Mouse (Mus musculus): ENCODE data around the gene Rgs7bp. TPM values are rescaled to one million over a fixed set of nuclear protein-coding genes. Genes with fewer than 3 reads are reported as not detected.
A peak's percentile ranks its signal among the peaks of the same experiment; 100 is the strongest.

Gene Rgs7bp
- polyA plus RNA-seq (2015; fragmentation: Nextera tagmentation; extraction: Ambion mirVana): 8.6 and 9.5 TPM in 2 replicates

GRCm38 (mm10) chr13:105054181-105054940, at the start of gene Rgs7bp:
Rgs7bp (minus strand) TSS chr13:105054930.
- Histone ChIP-seq H3K36me3 (no peaks in the 10 kb centered on the region), H3K4me3 (peak within 1 kb of the TSS; percentile 81), H3K27me3 (0 out of 2 replicates have a peak, but pooled peaks cover 3% of the 10 kb centered on the region), H3K27ac (replicated peaks) (peak within 1 kb of the TSS; percentile 94), H3K9me3 (no peaks in the 10 kb centered on the region), H3K4me1 (replicated peaks) (peaks cover 36% of the 10 kb centered on the region), H3K9ac (peak within 1 kb of the TSS; percentile 74), H3K4me2 (peak within 1 kb of the TSS; percentile 83)
- peak; percentile 91 for ATAC-seq (ENCODE audit: low FRiP score, low read depth)
- WGBS: under 1% methylated on average over 66 of the region's 75 CpGs

- H3K27me3 ChIP-seq: no peaks in the 10 kb centered on the region
- 93% methylated on average over 2 of the region's 2 CpGs for WGBS
These were observed 49.7 kb upstream of the Rgs7bp start for GRCm38 (mm10) chr13:105104385-105104784.

GRCm38 (mm10) chr13:105100705-105101104, 46.0 kb upstream of the Rgs7bp start:
- no peak for ATAC-seq (ENCODE audit: low FRiP score, low read depth)
- Histone ChIP-seq H3K27ac (replicated peaks) (no peak overlapping the region), H3K4me3 (no peak overlapping the region), H3K9me3 (no peaks in the 10 kb centered on the region), H3K9ac (no peak overlapping the region), H3K36me3 (no peaks in the 10 kb centered on the region), H3K4me2 (no peak overlapping the region), H3K27me3 (no peaks in the 10 kb centered on the region), H3K4me1 (replicated peaks) (no peaks in the 10 kb centered on the region)
- 68% methylated on average over 4 of the region's 4 CpGs for WGBS

More at GRCm38 (mm10) chr13:105104385-105104784, 49.7 kb upstream of the Rgs7bp start:
- Histone ChIP-seq H3K9ac (no peak overlapping the region), H3K4me3 (no peak overlapping the region), H3K4me2 (no peak overlapping the region), H3K4me1 (replicated peaks) (no peaks in the 10 kb centered on the region), H3K36me3 (no peaks in the 10 kb centered on the region), H3K27ac (replicated peaks) (no peak overlapping the region), H3K9me3 (no peaks in the 10 kb centered on the region)
- ATAC-seq (ENCODE audit: low FRiP score, low read depth): no peak

- H3K9ac ChIP-seq: no peak overlapping the region
- no peaks in the 10 kb centered on the region for H3K9me3 ChIP-seq
- H3K36me3 ChIP-seq: no peaks in the 10 kb centered on the region
- no peak overlapping the region for H3K27ac ChIP-seq (replicated peaks)
- ATAC-seq (ENCODE audit: low FRiP score, low read depth): no peak
- no peak overlapping the region for H3K4me3 ChIP-seq
- 78% methylated on average over 2 of the region's 2 CpGs for WGBS
- H3K27me3 ChIP-seq: no peaks in the 10 kb centered on the region
- H3K4me2 ChIP-seq: no peak overlapping the region
- no peaks in the 10 kb centered on the region for H3K4me1 ChIP-seq (replicated peaks)
These were observed 41.6 kb upstream of the Rgs7bp start for GRCm38 (mm10) chr13:105096316-105096715.

GRCm38 (mm10) chr13:105089276-105089675, 34.5 kb upstream of the Rgs7bp start:
- Histone ChIP-seq H3K4me3 (no peak overlapping the region), H3K4me2 (no peak overlapping the region), H3K9me3 (no peaks in the 10 kb centered on the region), H3K9ac (no peak overlapping the region), H3K27me3 (no peaks in the 10 kb centered on the region), H3K27ac (replicated peaks) (no peak overlapping the region), H3K4me1 (replicated peaks) (no peaks in the 10 kb centered on the region), H3K36me3 (no peaks in the 10 kb centered on the region)
- 94% methylated on average over 3 of the region's 3 CpGs for WGBS
- ATAC-seq (ENCODE audit: low FRiP score, low read depth): no peak

GRCm38 (mm10) chr13:105081862-105082261, 27.1 kb upstream of the Rgs7bp start, which contains the start of gene 4933425L06Rik:
4933425L06Rik (plus strand) TSS chr13:105082122.
- Histone ChIP-seq H3K9me3 (no peaks in the 10 kb centered on the region), H3K4me1 (replicated peaks) (no peaks in the 10 kb centered on the region), H3K27ac (replicated peaks) (no peak within 1 kb of the TSS), H3K9ac (no peak within 1 kb of the TSS), H3K4me3 (no peak within 1 kb of the TSS), H3K27me3 (no peaks in the 10 kb centered on the region), H3K4me2 (no peak within 1 kb of the TSS), H3K36me3 (no peaks in the 10 kb centered on the region)
- WGBS: 96% methylated on average over 10 of the region's 10 CpGs
- no peak for ATAC-seq (ENCODE audit: low FRiP score, low read depth)

GRCm38 (mm10) chr13:105066890-105067845, 12.4 kb upstream of the Rgs7bp start:
- Histone ChIP-seq H3K36me3 (no peaks in the 10 kb centered on the region), H3K9ac (no peak overlapping the region), H3K9me3 (no peaks in the 10 kb centered on the region), H3K27ac (replicated peaks) (no peak overlapping the region), H3K4me3 (no peak overlapping the region), H3K27me3 (no peaks in the 10 kb centered on the region), H3K4me2 (no peak overlapping the region), H3K4me1 (replicated peaks) (no peaks in the 10 kb centered on the region)
- ATAC-seq (ENCODE audit: low FRiP score, low read depth): no peak
- WGBS: 76% methylated on average over 7 of the region's 7 CpGs

- Histone ChIP-seq H3K9ac (no peak overlapping the region), H3K27me3 (no peaks in the 10 kb centered on the region), H3K36me3 (no peaks in the 10 kb centered on the region), H3K4me3 (no peak overlapping the region), H3K4me1 (replicated peaks) (no peaks in the 10 kb centered on the region), H3K4me2 (no peak overlapping the region), H3K27ac (replicated peaks) (no peak overlapping the region), H3K9me3 (no peaks in the 10 kb centered on the region)
- ATAC-seq (ENCODE audit: low FRiP score, low read depth): no peak
These were observed 11.4 kb upstream of the Rgs7bp start for GRCm38 (mm10) chr13:105066119-105066518.

- peak overlapping the region; percentile 81 for H3K4me3 ChIP-seq
- peak overlapping the region; percentile 74; the same call in 1 of the 2 replicates for H3K9ac ChIP-seq
- no peak for ATAC-seq (ENCODE audit: low FRiP score, low read depth)
- peak overlapping the region; percentile 83 for H3K4me2 ChIP-seq
- H3K36me3 ChIP-seq: no peaks in the 10 kb centered on the region
- peaks cover 36% of the 10 kb centered on the region for H3K4me1 ChIP-seq (replicated peaks)
- 14% methylated on average over 5 of the region's 5 CpGs for WGBS
- H3K27me3 ChIP-seq: 0 out of 2 replicates have a peak, but pooled peaks cover 3% of the 10 kb centered on the region
- peak overlapping the region; percentile 94 for H3K27ac ChIP-seq (replicated peaks)
- H3K9me3 ChIP-seq: no peaks in the 10 kb centered on the region
These were observed 644 bp upstream of the Rgs7bp start for GRCm38 (mm10) chr13:105055374-105055773.

GRCm38 (mm10) chr13:105054941-105055309, 195 bp upstream of the Rgs7bp start:
- peaks cover 36% of the 10 kb centered on the region for H3K4me1 ChIP-seq (replicated peaks)
- ATAC-seq (ENCODE audit: low FRiP score, low read depth): peak; percentile 57

GRCm38 (mm10) chr13:105053618-105054017, 1.1 kb downstream of the Rgs7bp start:
- H3K4me3 ChIP-seq: peak overlapping the region; percentile 81
- no peaks in the 10 kb centered on the region for H3K36me3 ChIP-seq
- peak overlapping the region; percentile 94 for H3K27ac ChIP-seq (replicated peaks)
- under 1% methylated on average over 12 of the region's 12 CpGs for WGBS
- H3K4me2 ChIP-seq: peak overlapping the region; percentile 83
- 0 out of 2 replicates have a peak, but pooled peaks cover 3% of the 10 kb centered on the region for H3K27me3 ChIP-seq
- peak overlapping the region; percentile 74 for H3K9ac ChIP-seq
- peak; percentile 20 for ATAC-seq (ENCODE audit: low FRiP score, low read depth)
- H3K9me3 ChIP-seq: no peaks in the 10 kb centered on the region
- peaks cover 36% of the 10 kb centered on the region for H3K4me1 ChIP-seq (replicated peaks)

More at GRCm38 (mm10) chr13:105054941-105055309, 195 bp upstream of the Rgs7bp start:
- H3K4me2 ChIP-seq: peak overlapping the region; percentile 83
- no peaks in the 10 kb centered on the region for H3K9me3 ChIP-seq
- H3K36me3 ChIP-seq: no peaks in the 10 kb centered on the region
- peak overlapping the region; percentile 74 for H3K9ac ChIP-seq
- 0 out of 2 replicates have a peak, but pooled peaks cover 3% of the 10 kb centered on the region for H3K27me3 ChIP-seq
- peak overlapping the region; percentile 94 for H3K27ac ChIP-seq (replicated peaks)
- H3K4me3 ChIP-seq: peak overlapping the region; percentile 81
- WGBS: 0% methylated on average over 8 of the region's 8 CpGs

- no peak for ATAC-seq (ENCODE audit: low FRiP score, low read depth)
- Histone ChIP-seq H3K4me2 (peak overlapping the region; percentile 38), H3K36me3 (no peaks in the 10 kb centered on the region), H3K9me3 (no peaks in the 10 kb centered on the region), H3K9ac (no peak overlapping the region), H3K27me3 (no peaks in the 10 kb centered on the region), H3K4me1 (replicated peaks) (peaks cover 36% of the 10 kb centered on the region), H3K4me3 (no peak overlapping the region), H3K27ac (replicated peaks) (no peak overlapping the region)
- 47% methylated on average over 6 of the region's 6 CpGs for WGBS
These were observed 3.3 kb downstream of the Rgs7bp start for GRCm38 (mm10) chr13:105051432-105051831.

Data from hindbrain, embryonic 15.5 days (tissue).